Mouse (Mus musculus): Measurements from ENCODE around the gene Psmb4. TPM values are rescaled to one million over a fixed set of nuclear protein-coding genes. Genes with fewer than 3 reads are reported as not detected.

The Psmb4 gene
- polyA plus RNA-seq, 1 experiment from 2014 or later = 354 TPM

GRCm38 (mm10) chr3:94881840-94882239 is 4.9 kb downstream of the Psmb4 start:
- WGBS = 73% methylated on average over 4 of the region's 4 CpGs
- Histone ChIP-seq H3K4me1 (replicated peaks; ENCODE audit: control insufficient read depth, insufficient read depth, low read length) (peaks cover 11% of the 10 kb centered on the region), H3K36me3 (ENCODE audit: control insufficient read depth, insufficient read depth, low read length) (peaks cover 77% of the 10 kb centered on the region), H3K27ac (ENCODE audit: low read depth) (no peak overlapping the region), H3K4me2 (ENCODE audit: low read length) (no peak overlapping the region), H3K27me3 (replicated peaks; ENCODE audit: control insufficient read depth, insufficient read depth, low read length) (no peaks in the 10 kb centered on the region), H3K4me3 (ENCODE audit: low read depth, low read length) (no peak overlapping the region), H3K9me3 (ENCODE audit: control insufficient read depth, low read length) (no peaks in the 10 kb centered on the region), H3K9ac (ENCODE audit: low read length) (no peak overlapping the region)
- ATAC-seq (replicated peaks; ENCODE audit: low FRiP score, low TSS enrichment, low read depth) (no peak), DNase-seq (ENCODE audit: low spot score) (no peak)

- Histone ChIP-seq H3K27me3 (replicated peaks; ENCODE audit: control insufficient read depth, insufficient read depth, low read length) (no peaks in the 10 kb centered on the region), H3K4me2 (ENCODE audit: low read length) (no peak overlapping the region), H3K9ac (ENCODE audit: low read length) (no peak overlapping the region), H3K9me3 (ENCODE audit: control insufficient read depth, low read length) (no peaks in the 10 kb centered on the region), H3K4me3 (ENCODE audit: low read depth, low read length) (no peak overlapping the region), H3K27ac (ENCODE audit: low read depth) (no peak overlapping the region), H3K36me3 (ENCODE audit: control insufficient read depth, insufficient read depth, low read length) (peaks cover 90% of the 10 kb centered on the region), H3K4me1 (replicated peaks; ENCODE audit: control insufficient read depth, insufficient read depth, low read length) (no peaks in the 10 kb centered on the region)
- ATAC-seq (replicated peaks; ENCODE audit: low FRiP score, low TSS enrichment, low read depth) = no peak
- WGBS = 89% methylated on average over 6 of the region's 6 CpGs
- no peak for DNase-seq (ENCODE audit: low spot score)
These were observed 8.1 kb downstream of the Psmb4 start for GRCm38 (mm10) chr3:94878618-94879017.

- H3K36me3 ChIP-seq (ENCODE audit: control insufficient read depth, insufficient read depth, low read length) = peaks cover 86% of the 10 kb centered on the region
- H3K9me3 ChIP-seq (ENCODE audit: control insufficient read depth, low read length) = no peaks in the 10 kb centered on the region
- no peak overlapping the region for H3K4me2 ChIP-seq (ENCODE audit: low read length)
- no peaks in the 10 kb centered on the region for H3K4me1 ChIP-seq (replicated peaks; ENCODE audit: control insufficient read depth, insufficient read depth, low read length)
- DNase-seq (ENCODE audit: low spot score) (no peak), ATAC-seq (replicated peaks; ENCODE audit: low FRiP score, low TSS enrichment, low read depth) (no peak)
- no peak overlapping the region for H3K4me3 ChIP-seq (ENCODE audit: low read depth, low read length)
- no peak overlapping the region for H3K9ac ChIP-seq (ENCODE audit: low read length)
- H3K27ac ChIP-seq (ENCODE audit: low read depth) = no peak overlapping the region
- no peaks in the 10 kb centered on the region for H3K27me3 ChIP-seq (replicated peaks; ENCODE audit: control insufficient read depth, insufficient read depth, low read length)
- WGBS = 92% methylated on average over 3 of the region's 3 CpGs
These were observed 17.8 kb downstream of the Psmb4 start for GRCm38 (mm10) chr3:94869011-94869410.

- H3K36me3 ChIP-seq (ENCODE audit: control insufficient read depth, insufficient read depth, low read length) = peaks cover 80% of the 10 kb centered on the region
- H3K9me3 ChIP-seq (ENCODE audit: control insufficient read depth, low read length) = no peaks in the 10 kb centered on the region
- DNase-seq (ENCODE audit: low spot score) (no peak), ATAC-seq (replicated peaks; ENCODE audit: low FRiP score, low TSS enrichment, low read depth) (no peak)
- H3K9ac ChIP-seq (ENCODE audit: low read length) = no peak overlapping the region
- H3K27me3 ChIP-seq (replicated peaks; ENCODE audit: control insufficient read depth, insufficient read depth, low read length) = no peaks in the 10 kb centered on the region
- no peak overlapping the region for H3K4me3 ChIP-seq (ENCODE audit: low read depth, low read length)
- no peak overlapping the region for H3K27ac ChIP-seq (ENCODE audit: low read depth)
- no peaks in the 10 kb centered on the region for H3K4me1 ChIP-seq (replicated peaks; ENCODE audit: control insufficient read depth, insufficient read depth, low read length)
- 82% methylated on average over 2 of the region's 2 CpGs for WGBS
- H3K4me2 ChIP-seq (ENCODE audit: low read length) = no peak overlapping the region
These were observed 27.3 kb downstream of the Psmb4 start for GRCm38 (mm10) chr3:94859471-94859870.

GRCm38 (mm10) chr3:94852215-94852614 is 34.5 kb downstream of the Psmb4 start:
- Histone ChIP-seq H3K9ac (ENCODE audit: low read length) (no peak overlapping the region), H3K4me2 (ENCODE audit: low read length) (no peak overlapping the region), H3K27me3 (replicated peaks; ENCODE audit: control insufficient read depth, insufficient read depth, low read length) (no peaks in the 10 kb centered on the region), H3K4me3 (ENCODE audit: low read depth, low read length) (no peak overlapping the region), H3K9me3 (ENCODE audit: control insufficient read depth, low read length) (no peaks in the 10 kb centered on the region), H3K36me3 (ENCODE audit: control insufficient read depth, insufficient read depth, low read length) (peaks cover 33% of the 10 kb centered on the region), H3K27ac (ENCODE audit: low read depth) (no peak overlapping the region), H3K4me1 (replicated peaks; ENCODE audit: control insufficient read depth, insufficient read depth, low read length) (no peaks in the 10 kb centered on the region)
- ATAC-seq (replicated peaks; ENCODE audit: low FRiP score, low TSS enrichment, low read depth) (no peak), DNase-seq (ENCODE audit: low spot score) (no peak)
- 93% methylated on average over 3 of the region's 3 CpGs for whole genome bisulfite sequencing

GRCm38 (mm10) chr3:94851731-94852130 is 35.0 kb downstream of the Psmb4 start:
- no peak overlapping the region for H3K27ac ChIP-seq (ENCODE audit: low read depth)
- DNase-seq (ENCODE audit: low spot score) (no peak), ATAC-seq (replicated peaks; ENCODE audit: low FRiP score, low TSS enrichment, low read depth) (no peak)
- 77% methylated on average over 3 of the region's 3 CpGs for WGBS
- no peaks in the 10 kb centered on the region for H3K4me1 ChIP-seq (replicated peaks; ENCODE audit: control insufficient read depth, insufficient read depth, low read length)
- H3K9ac ChIP-seq (ENCODE audit: low read length) = no peak overlapping the region
- H3K27me3 ChIP-seq (replicated peaks; ENCODE audit: control insufficient read depth, insufficient read depth, low read length) = no peaks in the 10 kb centered on the region
- H3K4me3 ChIP-seq (ENCODE audit: low read depth, low read length) = no peak overlapping the region
- H3K4me2 ChIP-seq (ENCODE audit: low read length) = no peak overlapping the region
- no peaks in the 10 kb centered on the region for H3K9me3 ChIP-seq (ENCODE audit: control insufficient read depth, low read length)
- peaks cover 28% of the 10 kb centered on the region for H3K36me3 ChIP-seq (ENCODE audit: control insufficient read depth, insufficient read depth, low read length)

GRCm38 (mm10) chr3:94849338-94849737 is 37.4 kb downstream of the Psmb4 start:
- Histone ChIP-seq H3K27me3 (replicated peaks; ENCODE audit: control insufficient read depth, insufficient read depth, low read length) (no peaks in the 10 kb centered on the region), H3K9me3 (ENCODE audit: control insufficient read depth, low read length) (no peaks in the 10 kb centered on the region), H3K36me3 (ENCODE audit: control insufficient read depth, insufficient read depth, low read length) (peaks cover 4% of the 10 kb centered on the region; the same call in 1 of the 2 replicates), H3K9ac (ENCODE audit: low read length) (no peak overlapping the region), H3K4me2 (ENCODE audit: low read length) (no peak overlapping the region), H3K4me3 (ENCODE audit: low read depth, low read length) (no peak overlapping the region), H3K27ac (ENCODE audit: low read depth) (no peak overlapping the region), H3K4me1 (replicated peaks; ENCODE audit: control insufficient read depth, insufficient read depth, low read length) (no peaks in the 10 kb centered on the region)
- DNase-seq (ENCODE audit: low spot score) = peak; percentile 74
- 0 out of 2 replicates have a peak, but pooled peaks have one; percentile 47 for ATAC-seq (replicated peaks; ENCODE audit: low FRiP score, low TSS enrichment, low read depth)
- WGBS = 30% methylated on average over 1 of the region's 1 CpGs

- no peak overlapping the region for H3K4me3 ChIP-seq (ENCODE audit: low read depth, low read length)
- H3K27ac ChIP-seq (ENCODE audit: low read depth) = no peak overlapping the region
- no peaks in the 10 kb centered on the region for H3K9me3 ChIP-seq (ENCODE audit: control insufficient read depth, low read length)
- no peaks in the 10 kb centered on the region for H3K27me3 ChIP-seq (replicated peaks; ENCODE audit: control insufficient read depth, insufficient read depth, low read length)
- no peak overlapping the region for H3K9ac ChIP-seq (ENCODE audit: low read length)
- no peak overlapping the region for H3K4me2 ChIP-seq (ENCODE audit: low read length)
- WGBS = 97% methylated on average over 2 of the region's 2 CpGs
- DNase-seq (ENCODE audit: low spot score) = no peak
- no peaks in the 10 kb centered on the region for H3K36me3 ChIP-seq (ENCODE audit: control insufficient read depth, insufficient read depth, low read length)
- no peak for ATAC-seq (replicated peaks; ENCODE audit: low FRiP score, low TSS enrichment, low read depth)
- H3K4me1 ChIP-seq (replicated peaks; ENCODE audit: control insufficient read depth, insufficient read depth, low read length) = no peaks in the 10 kb centered on the region
These were observed 39.4 kb downstream of the Psmb4 start for GRCm38 (mm10) chr3:94847382-94847781.

- DNase-seq (ENCODE audit: low spot score) (no peak), ATAC-seq (replicated peaks; ENCODE audit: low FRiP score, low TSS enrichment, low read depth) (no peak)
- Histone ChIP-seq H3K9me3 (ENCODE audit: control insufficient read depth, low read length) (no peaks in the 10 kb centered on the region), H3K27me3 (replicated peaks; ENCODE audit: control insufficient read depth, insufficient read depth, low read length) (no peaks in the 10 kb centered on the region), H3K27ac (ENCODE audit: low read depth) (peak overlapping the region; percentile 98), H3K4me2 (ENCODE audit: low read length) (peak overlapping the region; percentile 88), H3K4me1 (replicated peaks; ENCODE audit: control insufficient read depth, insufficient read depth, low read length) (peaks cover 7% of the 10 kb centered on the region), H3K36me3 (ENCODE audit: control insufficient read depth, insufficient read depth, low read length) (no peaks in the 10 kb centered on the region), H3K9ac (ENCODE audit: low read length) (peak overlapping the region; percentile 94), H3K4me3 (ENCODE audit: low read depth, low read length) (peak overlapping the region; percentile 67)
- WGBS = 69% methylated on average over 5 of the region's 5 CpGs
These were observed 47.7 kb downstream of the Psmb4 start for GRCm38 (mm10) chr3:94839101-94839500.
